Mouse (Mus musculus) megakaryocyte, adult 5-6 weeks (primary cell): ENCODE data around the gene Slc27a4. TPM values are rescaled to one million over a fixed set of nuclear protein-coding genes. Genes with fewer than 3 reads are reported as not detected.

Experiments used
- ATAC-seq: 2 replicates; pipeline ENCODE4 v1.8.0; 2016; ENCODE audit warnings: mild to moderate bottlenecking, inconsistent platforms; ENCODE audit not compliant: poor library complexity, severe bottlenecking
- total RNA-seq, 2 experiments: library from RNA; stranded (forward) in 1 of 2; stranded (reverse) in 1 of 2; fragments of 153-499, 151-499 nt in 1 of 2; fragments of 221-1000, 200-1000 nt in 1 of 2; gene quantifications; 2 replicates each; pipeline versions ENCODE4 v1.2.3 to v1.2.4; 2015 to 2017

The Slc27a4 gene
- total RNA-seq, 2 experiments from 2014 or later = 14.1 to 18.0 TPM

GRCm38 (mm10) chr2:29855585-29856210, 53.3 kb downstream of the Slc27a4 start:
- ATAC-seq = no peak

- ATAC-seq = no peak
These were observed 54.2 kb downstream of the Slc27a4 start for GRCm38 (mm10) chr2:29856451-29857260.

GRCm38 (mm10) chr2:29857341-29857740, 54.9 kb downstream of the Slc27a4 start:
- ATAC-seq = no peak

- ATAC-seq = no peak
These were observed 55.5 kb downstream of the Slc27a4 start for GRCm38 (mm10) chr2:29857967-29858366.

GRCm38 (mm10) chr2:29858748-29859473, 56.5 kb downstream of the Slc27a4 start:
- ATAC-seq = 0 out of 2 replicates have a peak, but pooled peaks have one; percentile 43

- no peak for ATAC-seq
These were observed 62.7 kb downstream of the Slc27a4 start for GRCm38 (mm10) chr2:29865125-29865524.

Other genes with a start within 250 kb of the Slc27a4 start
- gene Rapgef1, start 182.9 kb upstream of the Slc27a4 start, total RNA-seq (2015) = 20.1 and 20.2 TPM in 2 replicates
- 22.7 and 22.8 TPM in 2 replicates for gene Rapgef1, start 182.9 kb upstream of the Slc27a4 start, total RNA-seq (2017)
- gene Gm13420, start 50.9 kb upstream of the Slc27a4 start, total RNA-seq (2015) = not detected in 2 replicates
- not detected in 2 replicates for gene Gm13420, start 50.9 kb upstream of the Slc27a4 start, total RNA-seq (2017)
- gene Gm13547, start 43.3 kb upstream of the Slc27a4 start, total RNA-seq (2015) = 0.39 TPM in 1 of 2 replicates, not detected in the other
- not detected in 2 replicates for gene Gm13547, start 43.3 kb upstream of the Slc27a4 start, total RNA-seq (2017)
- 3.5 and 4.6 TPM in 2 replicates for gene Coq4, start 15.1 kb upstream of the Slc27a4 start, total RNA-seq (2015)
- 1.5 and 2.9 TPM in 2 replicates for gene Coq4, start 15.1 kb upstream of the Slc27a4 start, total RNA-seq (2017)
- gene Trub2, start 14.1 kb upstream of the Slc27a4 start, total RNA-seq (2015) = 13.7 and 16.1 TPM in 2 replicates
- gene Trub2, start 14.1 kb upstream of the Slc27a4 start, total RNA-seq (2017) = 21.3 and 33.2 TPM in 2 replicates
- 8.2 and 9.3 TPM in 2 replicates for gene Urm1, start 17.4 kb downstream of the Slc27a4 start, total RNA-seq (2015)
- 16.1 and 17.8 TPM in 2 replicates for gene Urm1, start 17.4 kb downstream of the Slc27a4 start, total RNA-seq (2017)
- gene Cercam, start 66.5 kb downstream of the Slc27a4 start, total RNA-seq (2015) = 5.3 and 9.6 TPM in 2 replicates
- gene Cercam, start 66.5 kb downstream of the Slc27a4 start, total RNA-seq (2017) = 4.3 and 6.7 TPM in 2 replicates
- 28.2 and 29.9 TPM in 2 replicates for gene Odf2, start 86.6 kb downstream of the Slc27a4 start, total RNA-seq (2015)
- 85.0 and 88.4 TPM in 2 replicates for gene Odf2, start 86.6 kb downstream of the Slc27a4 start, total RNA-seq (2017)
- 17.5 and 18.4 TPM in 2 replicates for gene Gle1, start 132.8 kb downstream of the Slc27a4 start, total RNA-seq (2015)
- 44.2 and 54.7 TPM in 2 replicates for gene Gle1, start 132.8 kb downstream of the Slc27a4 start, total RNA-seq (2017)
- 59.3 and 72.4 TPM in 2 replicates for gene Sptan1, start 162.9 kb downstream of the Slc27a4 start, total RNA-seq (2015)
- 131 and 136 TPM in 2 replicates for gene Sptan1, start 162.9 kb downstream of the Slc27a4 start, total RNA-seq (2017)
- 0.91 and 1.2 TPM in 2 replicates for gene Wdr34, start 246.2 kb downstream of the Slc27a4 start, total RNA-seq (2015)
- 1.8 and 5.7 TPM in 2 replicates for gene Wdr34, start 246.2 kb downstream of the Slc27a4 start, total RNA-seq (2017)